Mouse (Mus musculus): Measurements from ENCODE around the gene Iah1. TPM values are rescaled to one million over a fixed set of nuclear protein-coding genes. Genes with fewer than 3 reads are reported as not detected.

Iah1 gene
- polyA plus RNA-seq, 1 experiment = 79.5 TPM

DNA sequence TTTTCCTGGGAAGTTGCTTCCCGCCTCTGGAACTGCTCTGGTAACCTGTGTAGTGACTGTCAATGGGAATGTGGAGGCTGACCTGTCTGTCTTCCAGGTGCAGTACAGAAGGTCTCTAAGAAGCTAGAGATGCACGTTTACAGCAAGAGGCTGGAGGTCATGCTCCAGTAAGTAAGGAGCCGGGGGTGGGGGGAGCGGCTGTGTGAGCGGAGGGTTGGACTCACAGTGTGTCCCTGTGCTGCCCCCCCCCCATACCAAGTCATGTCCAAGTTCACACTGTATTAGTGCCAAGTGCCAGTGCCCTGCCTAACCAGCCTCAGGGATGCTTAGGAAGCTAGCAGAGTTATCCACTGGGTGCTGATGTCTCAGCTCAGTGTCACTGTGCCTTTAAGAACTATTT lies 4.0 kb upstream of the Iah1 start:
- Histone ChIP-seq H3K4me3 (no peak overlapping the region), H3ac (ENCODE audit: control insufficient read depth, insufficient read length) (no peak overlapping the region), H3K79me2 (ENCODE audit: control insufficient read depth, insufficient read depth) (no peaks in the 10 kb centered on the region), H3K4me2 (ENCODE audit: low read depth) (no peak overlapping the region), H3K27me3 (ENCODE audit: control insufficient read depth, insufficient read depth, insufficient read length) (no peaks in the 10 kb centered on the region), H3K36me3 (ENCODE audit: control insufficient read depth, insufficient read depth) (peaks cover 13% of the 10 kb centered on the region)
- TF ChIP-seq POLR2A (IDR thresholded peaks at IDR 0.05; ENCODE audit: insufficient read length, low read depth) (no peak), SRF (IDR thresholded peaks at IDR 0.05; ENCODE audit: control insufficient read depth, insufficient read length, low read depth) (no peak), MYOD1 (IDR thresholded peaks at IDR 0.05; ENCODE audit: control insufficient read depth in 1 of 3, insufficient read length in 2 of 3, low read depth in 2 of 3) (no peak), POLR2AphosphoS2 (IDR thresholded peaks at IDR 0.05; ENCODE audit: insufficient read length, low read depth) (no peak), REST (IDR thresholded peaks at IDR 0.05; ENCODE audit: insufficient read depth, insufficient read length) (no peak), USF1 (IDR thresholded peaks at IDR 0.05; ENCODE audit: low read depth) (no peak), TCF12 (IDR thresholded peaks at IDR 0.05; ENCODE audit: insufficient read depth, poor library complexity, severe bottlenecking) (no peak), TCF3 (IDR thresholded peaks at IDR 0.05; ENCODE audit: insufficient read length, low read depth) (no peak), MAX (IDR thresholded peaks at IDR 0.05; ENCODE audit: low read depth) (no peak), E2F4 (IDR thresholded peaks at IDR 0.05; ENCODE audit: insufficient read depth) (no peak), MYOG (IDR thresholded peaks at IDR 0.05; ENCODE audit: control insufficient read depth in 1 of 3, insufficient read depth in 1 of 3, insufficient read length in 2 of 3, low read depth in 2 of 3) (no peak)

DNA sequence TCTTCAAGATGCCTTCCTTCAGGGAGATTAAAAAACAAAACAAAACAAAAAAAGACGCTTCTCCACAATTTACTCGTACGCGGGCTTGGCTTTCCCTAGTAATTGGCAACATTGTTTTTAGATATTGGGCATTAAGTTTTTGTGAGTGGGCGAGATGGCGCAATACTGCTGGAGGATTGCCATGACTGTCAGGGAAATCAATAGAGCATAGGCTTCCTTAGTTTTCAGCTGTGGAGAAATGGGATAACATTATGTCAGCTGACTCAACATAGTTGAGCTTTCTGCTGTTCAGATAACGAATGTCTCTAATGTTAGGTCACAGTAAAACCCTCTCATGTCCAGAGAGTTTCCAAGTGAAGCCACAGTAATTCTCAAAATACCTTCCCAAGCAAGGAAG lies 678 bp downstream of the Iah1 start:
- H3K4me3 ChIP-seq = peak overlapping the region; percentile 68
- H3K27me3 ChIP-seq (ENCODE audit: control insufficient read depth, insufficient read depth, insufficient read length) = no peaks in the 10 kb centered on the region
- peak overlapping the region; percentile 51 for H3ac ChIP-seq (ENCODE audit: control insufficient read depth, insufficient read length)
- H3K79me2 ChIP-seq (ENCODE audit: control insufficient read depth, insufficient read depth) = no peaks in the 10 kb centered on the region
- peak; percentile 99 for TF ChIP-seq CEBPB (IDR thresholded peaks at IDR 0.05; ENCODE audit: insufficient read depth, poor library complexity, severe bottlenecking)
- TF ChIP-seq TCF3 (IDR thresholded peaks at IDR 0.05; ENCODE audit: insufficient read length, low read depth) = no peak
- H3K4me2 ChIP-seq (ENCODE audit: low read depth) = peak overlapping the region; percentile 71
- peaks cover 17% of the 10 kb centered on the region for H3K36me3 ChIP-seq (ENCODE audit: control insufficient read depth, insufficient read depth)

DNA sequence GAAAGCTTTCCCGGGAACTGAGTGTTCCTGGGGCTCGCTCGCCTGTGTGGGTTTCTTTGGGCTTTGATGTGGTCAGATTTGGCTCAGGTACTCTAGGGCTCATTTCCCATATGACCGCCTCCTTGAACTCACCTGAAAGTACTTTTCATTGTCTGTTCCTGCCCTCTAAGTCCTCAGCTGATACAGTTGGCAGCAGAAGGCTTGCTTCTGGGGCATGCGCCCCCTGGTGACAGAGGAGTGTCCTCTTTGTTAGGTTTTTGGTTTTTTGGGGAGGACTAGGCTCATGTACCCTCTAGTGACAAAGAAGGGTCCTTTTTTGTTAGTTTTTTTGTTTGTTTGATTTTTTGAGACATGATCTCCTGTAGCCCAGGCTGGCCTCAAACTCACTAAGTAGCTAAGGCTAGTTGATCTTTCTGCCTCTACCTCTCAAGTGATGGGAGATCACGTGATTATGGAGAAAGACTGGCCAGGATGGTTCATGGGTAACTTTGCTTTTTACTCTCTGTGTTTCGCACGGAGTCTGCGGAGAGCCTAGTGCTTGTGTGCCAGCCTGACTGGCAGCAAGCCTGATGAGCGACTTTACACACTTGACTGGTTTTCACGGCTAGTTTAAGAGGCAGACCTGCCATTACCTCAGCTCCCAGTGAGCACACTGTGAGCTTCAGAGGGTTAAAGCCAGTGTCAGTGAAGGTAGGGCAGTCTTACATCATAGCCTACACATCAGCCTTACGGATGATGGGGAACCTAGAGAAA lies 2.1 kb downstream of the Iah1 start:
- no peaks in the 10 kb centered on the region for H3K27me3 ChIP-seq (ENCODE audit: control insufficient read depth, insufficient read depth, insufficient read length)
- H3K36me3 ChIP-seq (ENCODE audit: control insufficient read depth, insufficient read depth) = peaks cover 26% of the 10 kb centered on the region
- no peak for TF ChIP-seq CEBPB (IDR thresholded peaks at IDR 0.05; ENCODE audit: insufficient read depth, poor library complexity, severe bottlenecking)
- TF ChIP-seq TCF12 (IDR thresholded peaks at IDR 0.05; ENCODE audit: insufficient read depth, poor library complexity, severe bottlenecking) = no peak
- no peak for TF ChIP-seq POLR2AphosphoS2 (IDR thresholded peaks at IDR 0.05; ENCODE audit: insufficient read length, low read depth)
- TF ChIP-seq TCF3 (IDR thresholded peaks at IDR 0.05; ENCODE audit: insufficient read length, low read depth) = no peak
- no peak for TF ChIP-seq MYOD1 (IDR thresholded peaks at IDR 0.05; ENCODE audit: control insufficient read depth in 1 of 3, insufficient read length in 2 of 3, low read depth in 2 of 3)
- TF ChIP-seq MYOG (IDR thresholded peaks at IDR 0.05; ENCODE audit: control insufficient read depth in 1 of 3, insufficient read depth in 1 of 3, insufficient read length in 2 of 3, low read depth in 2 of 3) = no peak
- TF ChIP-seq REST (IDR thresholded peaks at IDR 0.05; ENCODE audit: insufficient read depth, insufficient read length) = no peak
- TF ChIP-seq SRF (IDR thresholded peaks at IDR 0.05; ENCODE audit: control insufficient read depth, insufficient read length, low read depth) = no peak
- no peak for TF ChIP-seq USF1 (IDR thresholded peaks at IDR 0.05; ENCODE audit: low read depth)
- no peak for TF ChIP-seq POLR2A (IDR thresholded peaks at IDR 0.05; ENCODE audit: insufficient read length, low read depth)
- TF ChIP-seq E2F4 (IDR thresholded peaks at IDR 0.05; ENCODE audit: insufficient read depth) = no peak
- TF ChIP-seq MAX (IDR thresholded peaks at IDR 0.05; ENCODE audit: low read depth) = no peak
- H3K4me3 ChIP-seq = peak overlapping the region; percentile 68
- no peaks in the 10 kb centered on the region for H3K79me2 ChIP-seq (ENCODE audit: control insufficient read depth, insufficient read depth)
- no peak overlapping the region for H3ac ChIP-seq (ENCODE audit: control insufficient read depth, insufficient read length)
- H3K4me2 ChIP-seq (ENCODE audit: low read depth) = peak overlapping the region; percentile 71

DNA sequence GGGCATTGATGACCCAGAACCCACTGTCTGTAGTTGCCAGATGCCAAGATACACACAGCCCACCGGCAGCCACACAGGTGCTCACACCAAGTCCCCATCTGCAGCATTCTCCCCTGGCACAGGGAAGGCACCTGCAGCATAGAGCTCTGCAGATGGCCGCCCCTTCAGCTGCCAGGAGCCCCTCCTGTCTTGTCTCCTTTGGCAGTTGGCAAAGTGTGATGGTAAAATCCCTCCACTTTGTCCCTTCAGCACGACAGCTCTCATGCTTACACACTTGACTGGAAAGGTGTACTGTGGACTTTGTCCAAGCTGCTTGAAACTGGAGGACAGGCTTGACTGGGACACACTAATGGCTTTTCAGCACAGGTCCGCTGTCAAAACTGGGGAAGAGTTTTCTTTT lies 4.1 kb downstream of the Iah1 start:
- Histone ChIP-seq H3ac (ENCODE audit: control insufficient read depth, insufficient read length) (no peak overlapping the region), H3K4me2 (ENCODE audit: low read depth) (no peak overlapping the region), H3K79me2 (ENCODE audit: control insufficient read depth, insufficient read depth) (no peaks in the 10 kb centered on the region), H3K36me3 (ENCODE audit: control insufficient read depth, insufficient read depth) (peaks cover 33% of the 10 kb centered on the region), H3K27me3 (ENCODE audit: control insufficient read depth, insufficient read depth, insufficient read length) (no peaks in the 10 kb centered on the region), H3K4me3 (no peak overlapping the region)
- TF ChIP-seq MYOG (IDR thresholded peaks at IDR 0.05; ENCODE audit: control insufficient read depth in 1 of 3, insufficient read depth in 1 of 3, insufficient read length in 2 of 3, low read depth in 2 of 3) = no peak
- no peak for TF ChIP-seq USF1 (IDR thresholded peaks at IDR 0.05; ENCODE audit: low read depth)
- TF ChIP-seq MAX (IDR thresholded peaks at IDR 0.05; ENCODE audit: low read depth) = no peak
- TF ChIP-seq POLR2A (IDR thresholded peaks at IDR 0.05; ENCODE audit: insufficient read length, low read depth) = no peak
- no peak for TF ChIP-seq POLR2AphosphoS2 (IDR thresholded peaks at IDR 0.05; ENCODE audit: insufficient read length, low read depth)
- no peak for TF ChIP-seq MYOD1 (IDR thresholded peaks at IDR 0.05; ENCODE audit: control insufficient read depth in 1 of 3, insufficient read length in 2 of 3, low read depth in 2 of 3)
- TF ChIP-seq TCF3 (IDR thresholded peaks at IDR 0.05; ENCODE audit: insufficient read length, low read depth) = no peak
- TF ChIP-seq TCF12 (IDR thresholded peaks at IDR 0.05; ENCODE audit: insufficient read depth, poor library complexity, severe bottlenecking) = no peak
- TF ChIP-seq E2F4 (IDR thresholded peaks at IDR 0.05; ENCODE audit: insufficient read depth) = no peak
- TF ChIP-seq REST (IDR thresholded peaks at IDR 0.05; ENCODE audit: insufficient read depth, insufficient read length) = no peak
- no peak for TF ChIP-seq CEBPB (IDR thresholded peaks at IDR 0.05; ENCODE audit: insufficient read depth, poor library complexity, severe bottlenecking)

DNA sequence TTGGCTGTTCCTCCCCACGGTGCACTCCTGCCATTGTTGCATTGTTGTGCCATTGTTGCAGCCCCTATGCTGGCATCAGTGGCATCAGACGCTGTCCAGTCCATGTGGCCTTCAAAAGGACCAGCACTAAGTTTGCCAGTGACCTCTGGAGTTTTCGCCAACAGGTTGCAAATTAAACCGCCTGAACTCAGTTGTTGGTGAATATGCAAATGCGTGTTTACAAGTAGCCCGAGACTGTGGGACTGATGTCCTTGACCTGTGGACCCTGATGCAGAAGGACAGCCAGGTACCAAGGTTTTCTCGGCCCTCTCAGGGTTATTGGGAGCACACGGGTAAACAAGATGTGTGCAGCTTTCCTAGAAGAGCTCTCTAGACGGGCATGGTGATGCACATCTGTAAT lies 5.0 kb downstream of the Iah1 start:
- peaks cover 33% of the 10 kb centered on the region for H3K36me3 ChIP-seq (ENCODE audit: control insufficient read depth, insufficient read depth)
- no peak overlapping the region for H3K4me2 ChIP-seq (ENCODE audit: low read depth)

More for the DNA sequence above, 5.0 kb downstream of the Iah1 start:
- Histone ChIP-seq H3K4me3 (no peak overlapping the region), H3ac (ENCODE audit: control insufficient read depth, insufficient read length) (no peak overlapping the region), H3K27me3 (ENCODE audit: control insufficient read depth, insufficient read depth, insufficient read length) (no peaks in the 10 kb centered on the region), H3K79me2 (ENCODE audit: control insufficient read depth, insufficient read depth) (no peaks in the 10 kb centered on the region)
- no peak for TF ChIP-seq CEBPB (IDR thresholded peaks at IDR 0.05; ENCODE audit: insufficient read depth, poor library complexity, severe bottlenecking)
- TF ChIP-seq TCF3 (IDR thresholded peaks at IDR 0.05; ENCODE audit: insufficient read length, low read depth) = no peak
- TF ChIP-seq REST (IDR thresholded peaks at IDR 0.05; ENCODE audit: insufficient read depth, insufficient read length) = no peak
- TF ChIP-seq SRF (IDR thresholded peaks at IDR 0.05; ENCODE audit: control insufficient read depth, insufficient read length, low read depth) = no peak
- no peak for TF ChIP-seq POLR2A (IDR thresholded peaks at IDR 0.05; ENCODE audit: insufficient read length, low read depth)
- TF ChIP-seq MYOD1 (IDR thresholded peaks at IDR 0.05; ENCODE audit: control insufficient read depth in 1 of 3, insufficient read length in 2 of 3, low read depth in 2 of 3) = no peak
- TF ChIP-seq E2F4 (IDR thresholded peaks at IDR 0.05; ENCODE audit: insufficient read depth) = no peak
- TF ChIP-seq MYOG (IDR thresholded peaks at IDR 0.05; ENCODE audit: control insufficient read depth in 1 of 3, insufficient read depth in 1 of 3, insufficient read length in 2 of 3, low read depth in 2 of 3) = no peak
- no peak for TF ChIP-seq TCF12 (IDR thresholded peaks at IDR 0.05; ENCODE audit: insufficient read depth, poor library complexity, severe bottlenecking)
- no peak for TF ChIP-seq POLR2AphosphoS2 (IDR thresholded peaks at IDR 0.05; ENCODE audit: insufficient read length, low read depth)
- no peak for TF ChIP-seq MAX (IDR thresholded peaks at IDR 0.05; ENCODE audit: low read depth)
- TF ChIP-seq USF1 (IDR thresholded peaks at IDR 0.05; ENCODE audit: low read depth) = no peak
